Mouse (Mus musculus) lung, adult 2 months (tissue): ENCODE measurements at regions not wholly inside any gene's neighbourhood (a gene's known extent, or its start where the extent isn't known, plus 50 kb on each side); places are given as distances from the start of the nearest gene placed in this dataset.

ENCODE experiments used
- DNase-seq: peaks from one replicate; pipeline ENCODE4 v3.0.0; 2022
- H3K4me1 ChIP-seq: fragments of 200-500 bp; 2 replicates; pipeline ENCODE4 v1.6.1; 2011; ENCODE audit warnings: low read length; ENCODE audit not compliant: control insufficient read depth, insufficient read depth
- H3K4me3 ChIP-seq: fragments of 200-500 bp; replicated peaks from 2 replicates; pipeline ENCODE3; 2011; ENCODE audit warnings: low read depth, mild to moderate bottlenecking, control low read depth, low read length; ENCODE audit errors: extremely low read depth
- CTCF ChIP-seq: fragments of 200-500 bp; IDR thresholded peaks from 2 replicates; pipeline ENCODE4 v1.5.1; 2011; ENCODE audit warnings: mild to moderate bottlenecking, low read length, control low read depth; ENCODE audit not compliant: insufficient read depth
- POLR2A ChIP-seq: fragments of 200-500 bp; IDR thresholded peaks from 2 replicates; pipeline ENCODE4 v1.6.1; 2011; ENCODE audit warnings: low read depth, mild to moderate bottlenecking, control low read depth, low read length, borderline replicate concordance; ENCODE audit errors: extremely low read depth
- WGBS: fragments of 180-500 bp; shearing (Covaris S2); methylation state at CpG from one replicate; pipeline ENCODE4 v1.1.7; 2018; 5-methylcytosine and 5-hydroxymethylcytosine counted together

DNA sequence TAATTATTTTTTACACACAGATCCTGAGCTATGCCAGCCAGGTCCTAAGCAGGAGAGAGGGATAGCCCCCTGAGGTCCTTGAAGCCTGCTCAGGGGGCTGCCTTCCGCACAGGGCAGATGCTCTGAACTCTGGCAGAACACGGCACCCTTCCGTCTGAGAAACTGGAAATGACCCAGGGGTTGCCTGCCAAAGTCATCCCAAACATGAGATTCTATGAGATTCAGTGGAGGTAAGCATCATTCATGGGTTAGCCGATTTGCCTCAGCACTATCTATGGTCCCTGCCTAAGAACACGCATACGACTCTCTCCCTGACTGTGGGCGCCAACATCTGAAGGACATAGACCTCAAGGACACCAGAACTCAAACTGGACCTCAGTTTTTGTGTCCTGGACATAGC lies 152.8 kb downstream of the Bcl11b start:
- DNase-seq, result no peak
- no peaks in the 10 kb centered on the region for H3K4me1 ChIP-seq
- H3K4me3 ChIP-seq, result no peak overlapping the region
- TF ChIP-seq POLR2A (no peak), CTCF (no peak)
- 86% methylated on average over 7 of the region's 7 CpGs for WGBS

DNA sequence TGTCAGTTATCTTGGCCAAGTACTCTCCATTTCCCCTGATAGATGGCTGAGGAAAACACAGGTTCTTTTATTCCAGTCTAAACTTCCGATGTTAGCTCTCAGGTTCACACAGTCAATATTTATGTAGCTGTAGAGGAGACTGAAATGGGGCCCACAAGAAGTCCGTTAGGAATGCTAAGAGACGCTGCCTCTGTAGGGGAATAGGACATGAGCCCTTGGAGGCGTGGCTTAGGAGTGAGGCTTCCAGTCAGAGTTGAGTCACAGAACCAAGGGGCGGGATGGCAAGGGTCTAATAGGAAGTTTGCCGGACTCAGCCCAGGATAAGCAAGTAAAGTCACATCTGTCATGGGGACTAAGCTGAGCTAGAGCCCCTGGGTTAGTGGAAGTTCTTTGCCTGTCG lies 150.5 kb downstream of the Bcl11b start:
- H3K4me1 ChIP-seq, result no peaks in the 10 kb centered on the region
- no peak for DNase-seq
- 50% methylated on average over 7 of the region's 7 CpGs for WGBS
- no peak for TF ChIP-seq POLR2A
- TF ChIP-seq CTCF, result no peak
- no peak overlapping the region for H3K4me3 ChIP-seq

DNA sequence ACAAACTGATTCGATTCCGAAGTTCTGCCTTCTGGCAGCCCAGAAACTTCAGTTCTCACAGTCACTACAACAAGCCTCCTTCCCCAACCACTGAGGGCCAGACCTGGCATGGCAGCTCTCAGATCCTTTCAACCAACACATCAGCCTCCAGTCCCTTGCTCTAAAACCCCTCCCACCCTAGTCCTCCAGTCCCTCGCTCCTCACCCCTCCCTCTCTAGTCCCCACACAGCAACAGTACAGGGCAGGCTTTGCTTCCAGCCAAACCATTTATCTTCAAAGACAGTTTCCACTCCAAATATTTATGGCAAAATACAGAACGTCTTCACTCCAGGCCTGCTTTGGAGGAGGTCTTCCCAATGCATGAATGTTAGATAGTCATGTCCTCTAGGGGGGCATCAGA lies 147.9 kb downstream of the Bcl11b start:
- Histone ChIP-seq H3K4me3 (no peak overlapping the region), H3K4me1 (no peaks in the 10 kb centered on the region)
- DNase-seq, result no peak
- TF ChIP-seq POLR2A, result no peak
- TF ChIP-seq CTCF, result no peak
- WGBS, result 58% methylated on average over 4 of the region's 4 CpGs

DNA sequence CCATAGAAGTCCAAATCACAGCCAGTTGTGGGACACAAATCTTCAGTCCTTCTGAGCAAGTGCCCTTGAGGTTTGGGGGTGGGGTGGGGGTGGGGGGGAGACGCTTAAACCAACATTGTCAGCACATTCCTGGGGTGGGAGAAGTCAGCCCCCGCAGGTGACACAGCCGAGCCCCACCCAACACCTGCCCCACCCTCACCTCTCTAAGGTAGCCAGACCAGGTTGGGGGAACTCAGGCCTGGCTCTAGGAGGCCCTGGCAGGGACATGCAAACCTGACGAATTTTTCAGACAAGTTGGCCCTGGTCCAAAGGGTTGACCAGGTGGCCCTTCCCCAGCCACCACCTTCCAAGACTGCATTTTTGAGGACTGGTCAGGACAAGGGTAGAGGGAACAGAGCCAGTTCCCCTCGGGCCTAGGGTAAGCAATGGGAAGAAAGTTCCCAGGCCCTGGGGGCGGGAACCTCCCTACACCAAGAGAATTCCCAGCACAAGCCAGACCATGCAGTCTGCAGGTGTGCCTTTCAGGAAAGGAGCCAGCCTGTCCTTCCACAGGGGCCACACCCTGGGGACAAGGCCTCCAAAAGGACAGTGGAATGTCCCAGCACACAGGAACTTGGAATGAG lies 146.9 kb downstream of the Bcl11b start:
- Histone ChIP-seq H3K4me3 (no peak overlapping the region), H3K4me1 (no peaks in the 10 kb centered on the region)
- 50% methylated on average over 6 of the region's 6 CpGs for WGBS
- TF ChIP-seq POLR2A (no peak), CTCF (no peak)
- DNase-seq, result no peak

- no peak overlapping the region for H3K4me3 ChIP-seq
- H3K4me1 ChIP-seq, result no peaks in the 10 kb centered on the region
- WGBS, result 55% methylated on average over 10 of the region's 10 CpGs
- no peak for DNase-seq
- TF ChIP-seq CTCF, result no peak
- TF ChIP-seq POLR2A, result no peak
Measured at GRCm38 (mm10) chr12:107858536-107859280, 144.7 kb downstream of the Bcl11b start.

DNA sequence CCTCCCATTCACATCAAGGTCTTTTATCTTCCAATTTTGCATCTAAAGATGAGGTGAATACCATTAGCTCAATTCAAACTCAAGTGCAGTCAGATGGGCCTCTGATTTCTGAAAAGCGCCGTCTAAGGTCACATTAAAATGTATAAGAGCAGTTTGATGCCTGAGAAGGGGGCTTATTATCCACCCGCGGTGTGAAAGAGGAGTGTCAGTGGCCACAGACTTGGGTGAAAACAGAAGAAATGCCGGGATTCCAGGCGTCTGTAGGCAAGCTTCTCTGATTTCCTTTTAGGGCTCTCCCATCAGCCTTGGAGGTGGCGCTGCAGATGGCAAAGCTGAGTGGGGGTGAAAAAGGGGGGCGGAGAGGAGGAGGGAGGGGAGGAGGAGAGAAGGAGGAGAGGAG lies 143.7 kb downstream of the Bcl11b start:
- WGBS, result 28% methylated on average over 7 of the region's 8 CpGs
- Histone ChIP-seq H3K4me1 (no peaks in the 10 kb centered on the region), H3K4me3 (no peak overlapping the region)
- DNase-seq, result no peak
- no peak for TF ChIP-seq CTCF

DNA sequence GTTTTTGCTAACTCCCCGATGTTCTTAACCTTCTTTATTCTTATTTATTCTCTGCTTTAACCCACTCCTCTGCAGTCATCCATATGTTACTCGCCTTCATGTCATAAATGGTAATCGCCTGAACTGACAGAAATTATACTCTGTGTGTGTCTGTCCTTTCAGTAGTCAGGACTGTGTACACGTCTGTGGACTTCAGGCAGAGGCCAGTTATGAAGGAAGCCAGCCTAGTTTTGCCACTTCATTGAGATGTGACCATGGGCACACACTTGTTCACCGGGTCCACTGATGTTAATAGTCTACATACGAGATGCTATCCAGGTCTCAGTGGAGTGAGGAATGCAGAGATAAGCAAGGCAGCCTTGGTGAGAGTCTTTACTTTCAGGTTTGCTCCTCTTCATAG lies 143.0 kb downstream of the Bcl11b start:
- WGBS, result 68% methylated on average over 6 of the region's 6 CpGs
- TF ChIP-seq CTCF, result no peak
- TF ChIP-seq POLR2A, result no peak
- H3K4me1 ChIP-seq, result no peaks in the 10 kb centered on the region
- no peak overlapping the region for H3K4me3 ChIP-seq
- DNase-seq, result no peak
